Mouse (Mus musculus) cerebellum, adult 2 months (tissue): ENCODE results near the gene Kcnk7. TPM values are rescaled to one million over a fixed set of nuclear protein-coding genes. Genes with fewer than 3 reads are reported as not detected.

Source experiments
- DNase-seq, 2 experiments: peaks; one replicate each; pipeline ENCODE4 v3.0.0; 2021
- H3K27ac ChIP-seq: fragments of 200-500 bp; 2 replicates; pipeline ENCODE4 v1.5.1; 2012; ENCODE audit warnings: low read length, control low read depth, inconsistent platforms; ENCODE audit not compliant: insufficient read depth
- H3K27me3 ChIP-seq: fragments of 200-500 bp; 2 replicates; pipeline ENCODE4 v1.6.1; 2012; ENCODE audit warnings: inconsistent platforms, mild to moderate bottlenecking, low read length, moderate library complexity; ENCODE audit not compliant: control insufficient read depth, insufficient read depth
- H3K4me1 ChIP-seq: fragments of 200-500 bp; 2 replicates; pipeline ENCODE4 v1.6.1; 2011; ENCODE audit warnings: low read length; ENCODE audit not compliant: control insufficient read depth, insufficient read depth
- H3K4me3 ChIP-seq: fragments of 200-500 bp; replicated peaks from 2 replicates; pipeline ENCODE3; 2011; ENCODE audit warnings: mild to moderate bottlenecking, low read depth, low read length, control low read depth; ENCODE audit not compliant: insufficient read depth
- CTCF ChIP-seq: fragments of 200-500 bp; IDR thresholded peaks from 2 replicates; pipeline ENCODE4 v1.5.1; 2011; ENCODE audit warnings: low read depth, mild to moderate bottlenecking, control low read depth, low read length, moderate library complexity, borderline replicate concordance; ENCODE audit not compliant: insufficient read depth
- POLR2A ChIP-seq: fragments of 200-500 bp; IDR thresholded peaks from 2 replicates; pipeline ENCODE4 v1.6.1; 2011; ENCODE audit warnings: low read length, control low read depth, borderline replicate concordance; ENCODE audit not compliant: insufficient read depth
- WGBS: fragments of 180-500 bp; shearing (Covaris S2); methylation state at CpG from one replicate; pipeline ENCODE4 v1.1.7; 2018; 5-methylcytosine and 5-hydroxymethylcytosine counted together
- polyA plus RNA-seq: library from polyadenylated mRNA; depleted of rRNA; stranded (reverse); fragments of >200 nt; gene quantifications from 2 replicates; pipeline ENCODE4 v1.2.3, GENCODE M21; 2012

Kcnk7 gene
- polyA plus RNA-seq, 1 experiment = 0.13 TPM

DNA sequence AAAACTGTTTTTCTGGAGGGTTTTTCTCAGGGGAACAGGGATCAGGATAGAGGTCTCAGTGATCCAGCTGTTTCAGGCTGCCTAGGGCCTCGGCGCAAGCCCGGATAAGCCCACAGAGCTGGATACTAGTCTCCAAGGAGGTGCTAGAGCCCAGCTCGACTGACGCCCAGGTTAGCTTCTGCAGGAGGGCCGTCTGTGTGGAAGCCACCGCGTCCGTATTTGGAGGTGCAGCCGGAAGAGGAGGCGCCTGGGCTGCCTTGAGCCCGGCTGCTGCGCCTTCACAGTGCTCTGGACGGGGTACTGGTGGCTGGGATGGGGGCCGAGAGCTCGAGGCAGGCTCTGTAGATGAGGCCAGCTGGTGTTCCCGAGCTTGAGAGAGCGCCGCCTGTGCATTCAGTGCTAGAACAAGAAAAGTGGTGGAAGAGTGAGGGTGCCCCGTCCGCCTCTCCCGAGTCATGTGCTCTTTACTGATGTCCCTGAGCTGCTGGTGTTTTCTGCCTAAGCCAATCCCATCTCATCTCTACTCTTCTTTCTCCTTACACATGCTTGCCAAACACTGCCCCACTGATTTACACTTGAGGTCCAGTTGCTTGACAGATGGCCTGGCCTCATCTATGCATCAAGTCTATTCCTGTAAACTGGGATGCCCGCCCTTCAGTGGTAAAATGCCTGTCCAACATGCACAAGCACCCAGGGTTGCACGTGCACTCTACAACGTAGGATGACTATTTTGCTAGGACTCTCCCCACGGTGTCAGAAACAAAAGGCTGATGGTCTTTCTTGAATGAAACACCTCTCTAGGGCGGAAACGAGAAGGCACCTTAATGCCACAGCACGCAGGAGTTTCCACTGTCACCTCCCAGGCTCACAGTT, 26.4 kb downstream of the Kcnk7 start:
- Histone ChIP-seq H3K27ac (no peak overlapping the region), H3K4me1 (peaks cover 13% of the 10 kb centered on the region; the same call in 1 of the 2 replicates), H3K27me3 (no peaks in the 10 kb centered on the region), H3K4me3 (peak overlapping the region; percentile 80)
- no peak for TF ChIP-seq POLR2A
- no peak for TF ChIP-seq CTCF
- WGBS = 53% methylated on average over 29 of the region's 29 CpGs
- peak; percentile 57 to 62 for DNase-seq

DNA sequence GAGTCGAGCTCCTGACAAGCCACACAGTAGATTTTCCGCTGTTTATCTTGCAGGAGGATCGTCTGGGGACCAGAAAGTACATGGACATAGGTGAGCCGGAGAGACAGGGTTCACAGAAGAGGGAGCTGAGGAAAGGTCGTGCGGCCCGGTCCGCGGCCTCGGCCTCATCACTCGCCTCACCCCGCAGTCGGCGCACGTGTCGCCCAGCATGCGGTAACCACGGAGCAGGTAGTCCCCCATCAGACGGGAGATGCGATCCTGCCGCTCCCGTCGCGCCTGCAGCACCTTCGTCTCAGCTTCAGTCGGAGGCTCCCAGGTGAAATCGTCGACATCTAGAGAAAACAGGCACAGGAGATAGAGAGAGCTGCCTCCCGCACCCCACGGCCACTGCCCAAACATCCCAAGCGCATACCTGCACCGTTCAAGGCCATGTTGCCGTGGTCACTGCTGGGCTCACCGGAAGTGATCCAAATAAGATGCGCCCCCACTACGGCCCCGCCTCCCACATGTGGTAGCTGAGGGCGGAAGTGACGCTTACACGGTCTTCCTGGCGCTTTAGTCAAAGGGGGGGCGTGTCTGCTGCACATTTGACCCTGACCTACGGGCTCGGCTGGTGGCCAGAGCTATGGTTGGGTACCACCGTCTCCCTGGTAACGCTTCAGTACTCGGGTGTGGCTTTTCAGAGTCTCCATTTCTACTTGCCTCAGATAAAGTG, 27.3 kb downstream of the Kcnk7 start:
- H3K4me1 ChIP-seq = peaks cover 13% of the 10 kb centered on the region; the same call in 1 of the 2 replicates
- peak; percentile 95 for TF ChIP-seq POLR2A
- no peak for TF ChIP-seq CTCF
- peak overlapping the region; percentile 80 for H3K4me3 ChIP-seq
- no peaks in the 10 kb centered on the region for H3K27me3 ChIP-seq
- peak; percentile 93 for DNase-seq
- peak overlapping the region; percentile 15; the same call in 1 of the 2 replicates for H3K27ac ChIP-seq
- WGBS = under 1% methylated on average over 47 of the region's 47 CpGs

DNA sequence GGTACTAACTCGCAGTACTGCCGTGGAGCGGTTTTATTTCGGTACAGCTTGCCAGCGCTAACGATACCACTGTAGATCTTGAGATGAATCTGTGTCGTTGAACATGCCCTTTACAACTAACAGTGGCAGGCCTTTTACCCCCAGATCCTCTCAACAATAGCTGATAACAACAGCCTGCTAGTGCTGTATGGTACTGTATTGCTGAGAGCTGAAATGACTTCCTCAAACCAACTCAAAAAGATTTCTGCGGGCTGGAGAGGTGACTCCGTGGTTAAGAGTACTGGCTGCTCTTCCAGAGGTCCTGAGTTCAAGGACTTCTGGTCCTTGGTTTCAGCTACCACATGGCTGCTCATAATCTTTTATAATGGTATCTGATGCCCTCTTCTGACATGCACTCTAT, 30.2 kb downstream of the Kcnk7 start:
- Histone ChIP-seq H3K4me1 (peaks cover 5% of the 10 kb centered on the region; the same call in 1 of the 2 replicates), H3K4me3 (no peak overlapping the region), H3K27ac (no peak overlapping the region), H3K27me3 (no peaks in the 10 kb centered on the region)
- no peak for DNase-seq
- TF ChIP-seq POLR2A = no peak
- no peak for TF ChIP-seq CTCF
- 76% methylated on average over 9 of the region's 9 CpGs for WGBS

DNA sequence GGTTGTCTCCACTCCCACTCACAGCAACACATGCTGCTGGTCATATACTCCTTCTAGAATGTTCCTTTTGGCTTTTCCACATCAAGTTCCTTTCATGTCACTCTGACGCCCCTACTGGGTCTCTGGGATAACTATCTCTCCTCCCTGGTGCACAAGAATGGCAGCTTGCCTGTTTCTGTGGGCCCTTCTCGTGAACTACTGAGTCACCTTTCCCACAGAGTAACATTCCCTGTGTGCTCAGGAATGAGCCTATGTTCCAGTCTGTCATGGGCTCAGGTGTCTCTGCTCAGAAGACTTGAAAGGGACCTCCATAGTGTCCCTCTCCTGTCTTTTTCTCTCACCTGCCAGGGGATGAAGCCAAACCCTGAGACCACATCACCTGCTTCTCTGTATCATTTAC, 35.3 kb downstream of the Kcnk7 start:
- DNase-seq = no peak
- no peak for TF ChIP-seq POLR2A
- TF ChIP-seq CTCF = no peak
- 80% methylated on average over 2 of the region's 2 CpGs for WGBS
- Histone ChIP-seq H3K27me3 (no peaks in the 10 kb centered on the region), H3K4me1 (peaks cover 22% of the 10 kb centered on the region), H3K27ac (no peak overlapping the region), H3K4me3 (no peak overlapping the region)

DNA sequence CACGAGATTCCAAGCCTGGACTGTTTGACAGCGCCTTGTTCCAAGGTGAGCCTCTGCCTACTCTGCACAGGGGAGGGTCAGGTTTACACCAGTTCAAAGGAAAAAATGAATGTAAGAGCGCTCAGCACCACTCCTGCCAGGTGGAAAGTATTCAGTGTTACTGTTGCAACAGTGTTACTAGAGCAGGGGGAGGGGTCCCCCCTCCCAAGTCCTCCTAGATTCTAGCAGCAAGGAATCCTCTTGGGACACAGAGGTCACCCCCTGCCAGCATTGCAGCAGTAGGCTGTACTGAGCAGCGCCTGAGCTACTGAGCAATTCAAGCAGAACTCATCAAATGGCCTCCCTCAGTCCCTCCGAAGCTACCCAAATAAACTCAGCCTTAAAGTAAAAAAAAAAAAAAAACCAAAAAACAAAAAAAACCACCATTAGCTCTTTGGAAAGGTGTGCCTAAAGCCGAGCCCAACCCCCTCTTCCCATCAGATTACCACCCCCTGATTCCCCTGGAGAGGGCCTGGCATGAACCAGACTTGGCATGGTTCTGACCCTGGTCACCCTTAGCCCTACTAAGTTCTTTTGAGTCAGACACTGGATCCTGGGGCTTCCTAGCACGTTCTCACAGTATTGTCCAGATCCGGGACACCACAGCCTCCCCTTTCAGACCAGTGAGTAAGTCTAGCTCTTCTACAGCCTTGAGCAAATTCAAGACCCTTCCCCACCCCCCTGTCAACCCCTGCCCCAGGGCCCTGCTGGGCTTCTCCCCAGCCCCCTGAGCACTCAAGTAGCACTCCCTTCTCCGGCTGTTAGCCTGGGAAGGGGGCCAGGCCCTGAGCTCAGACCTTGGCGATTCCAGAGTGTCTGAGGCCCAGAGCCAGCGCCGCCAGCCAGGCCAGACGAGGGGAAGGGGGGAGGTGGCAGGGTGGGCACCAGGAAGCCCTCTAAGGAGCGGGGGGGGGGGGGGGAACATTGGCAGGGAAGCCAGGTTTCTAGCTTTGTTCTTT, 36.5 kb downstream of the Kcnk7 start, which contains the start of gene Ltbp3:
Ltbp3 (plus strand) TSS at position 585 of the 998 bp plus-strand sequence.
- peak within 1 kb of the TSS; percentile 77 for H3K4me3 ChIP-seq
- peak; percentile 77 to 81 for DNase-seq
- H3K27me3 ChIP-seq = no peaks in the 10 kb centered on the region
- WGBS = 25% methylated on average over 14 of the region's 14 CpGs
- peaks cover 29% of the 10 kb centered on the region for H3K4me1 ChIP-seq
- H3K27ac ChIP-seq = peak within 1 kb of the TSS; percentile 83
- TF ChIP-seq POLR2A (no peak), CTCF (no peak)

DNA sequence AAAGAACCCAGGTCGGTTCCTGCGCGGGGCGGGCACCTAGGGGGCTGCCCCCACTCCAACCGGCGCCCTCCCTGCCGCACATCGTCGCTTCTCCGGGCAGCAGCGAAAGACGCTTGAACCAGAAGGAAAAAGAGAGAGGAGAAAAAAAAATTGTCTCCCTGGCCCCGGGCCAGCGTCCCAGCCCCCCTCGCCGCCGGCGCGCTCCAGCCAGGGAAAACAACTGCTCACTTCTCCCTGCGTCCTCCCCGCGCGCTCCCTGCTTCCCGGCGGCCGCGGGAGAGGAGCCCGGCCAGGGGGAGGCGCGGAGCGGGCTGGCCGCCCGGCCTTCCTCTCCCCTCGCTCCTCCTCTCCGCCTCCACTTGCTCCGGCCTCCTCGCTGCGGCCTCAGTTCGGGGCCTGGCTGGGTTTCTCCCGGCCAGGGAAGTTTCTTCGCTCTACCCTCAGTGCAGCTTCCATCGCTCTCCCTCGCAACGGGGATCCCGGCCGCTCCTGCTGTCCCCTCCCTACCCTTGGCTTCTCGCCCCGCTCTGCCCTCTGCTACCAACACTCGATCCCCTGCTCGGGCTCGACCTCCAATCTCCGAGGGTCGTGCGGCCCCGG, 37.6 kb downstream of the Kcnk7 start:
- peaks cover 29% of the 10 kb centered on the region for H3K4me1 ChIP-seq
- under 1% methylated on average over 53 of the region's 55 CpGs for WGBS

DNA sequence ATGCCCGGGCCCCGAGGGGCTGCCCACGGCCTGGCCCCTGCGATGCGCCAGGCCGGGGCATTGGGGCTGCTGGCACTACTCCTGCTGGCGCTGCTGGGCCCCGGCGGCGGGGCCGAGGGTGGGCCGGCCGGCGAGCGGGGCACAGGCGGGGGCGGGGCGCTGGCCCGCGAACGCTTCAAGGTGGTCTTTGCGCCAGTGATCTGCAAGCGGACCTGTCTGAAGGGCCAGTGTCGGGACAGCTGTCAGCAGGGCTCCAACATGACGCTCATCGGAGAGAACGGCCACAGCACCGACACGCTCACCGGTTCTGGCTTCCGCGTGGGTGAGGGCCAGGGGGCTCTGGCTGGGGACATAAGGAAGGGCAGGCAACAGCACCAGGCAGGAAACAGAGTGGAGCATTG, 38.1 kb downstream of the Kcnk7 start:
- Histone ChIP-seq H3K4me1 (peaks cover 29% of the 10 kb centered on the region), H3K27ac (peak overlapping the region; percentile 83), H3K4me3 (peak overlapping the region; percentile 77), H3K27me3 (no peaks in the 10 kb centered on the region)
- DNase-seq = no peak
- TF ChIP-seq CTCF = no peak
- TF ChIP-seq POLR2A = no peak
- under 1% methylated on average over 32 of the region's 32 CpGs for whole genome bisulfite sequencing

More for the DNA sequence above, 37.6 kb downstream of the Kcnk7 start:
- H3K27ac ChIP-seq = peak overlapping the region; percentile 83
- TF ChIP-seq POLR2A (no peak), CTCF (no peak)
- peak overlapping the region; percentile 77 for H3K4me3 ChIP-seq
- DNase-seq = peak; percentile 83 to 85
- no peaks in the 10 kb centered on the region for H3K27me3 ChIP-seq
